Mouse (Mus musculus): ENCODE measurements around the gene Islr.
A peak's percentile ranks its signal among the peaks of the same experiment; 100 is the strongest.

Islr gene

GRCm38 (mm10) chr9:58196610-58197567, 7.2 kb downstream of the Islr start:
- DNase-seq = peak; percentile 44 to 53

- DNase-seq = peak in 1 of 2 experiments; percentile 29
These were observed 8.0 kb downstream of the Islr start for GRCm38 (mm10) chr9:58196141-58196540.

GRCm38 (mm10) chr9:58195671-58196070, 8.4 kb downstream of the Islr start:
- DNase-seq = peak in 1 of 2 experiments; percentile 49

GRCm38 (mm10) chr9:58194222-58194621, 9.9 kb downstream of the Islr start:
- DNase-seq = no peak

GRCm38 (mm10) chr9:58184456-58184855, 19.6 kb downstream of the Islr start:
- DNase-seq = no peak

GRCm38 (mm10) chr9:58179390-58179789, 24.7 kb downstream of the Islr start:
- no peak for DNase-seq

- no peak for DNase-seq
These were observed 26.9 kb downstream of the Islr start for GRCm38 (mm10) chr9:58177165-58177564.

GRCm38 (mm10) chr9:58175745-58176487, 28.2 kb downstream of the Islr start:
- no peak for DNase-seq

GRCm38 (mm10) chr9:58174818-58175251, 29.3 kb downstream of the Islr start:
- no peak for DNase-seq

GRCm38 (mm10) chr9:58172863-58173262, 31.2 kb downstream of the Islr start:
- DNase-seq = no peak

- no peak for DNase-seq
These were observed 34.7 kb downstream of the Islr start for GRCm38 (mm10) chr9:58169426-58169825.

GRCm38 (mm10) chr9:58168880-58169279, 35.2 kb downstream of the Islr start:
- DNase-seq = no peak

- no peak for DNase-seq
These were observed 38.3 kb downstream of the Islr start for GRCm38 (mm10) chr9:58165779-58166178.

GRCm38 (mm10) chr9:58163146-58163545, 41.0 kb downstream of the Islr start:
- DNase-seq = no peak

- DNase-seq = no peak
These were observed 41.9 kb downstream of the Islr start for GRCm38 (mm10) chr9:58162173-58162572.

GRCm38 (mm10) chr9:58160315-58160714, 43.8 kb downstream of the Islr start:
- no peak for DNase-seq

- peak in 1 of 2 experiments; percentile 58 for DNase-seq
These were observed 44.3 kb downstream of the Islr start for GRCm38 (mm10) chr9:58159855-58160254.

GRCm38 (mm10) chr9:58158541-58159311, 45.4 kb downstream of the Islr start:
- DNase-seq = no peak

GRCm38 (mm10) chr9:58157838-58158237, 46.3 kb downstream of the Islr start:
- DNase-seq = no peak

- no peak for DNase-seq
These were observed 47.1 kb downstream of the Islr start for GRCm38 (mm10) chr9:58156819-58157560.

- peak; percentile 62 to 80 for DNase-seq
These were observed 48.7 kb downstream of the Islr start for GRCm38 (mm10) chr9:58155366-58155765.

GRCm38 (mm10) chr9:58153095-58153494, 51.0 kb downstream of the Islr start:
- DNase-seq = no peak
